Mouse (Mus musculus) intestine, postnatal 0 days (tissue): ENCODE data around the gene Ccdc162. TPM values are rescaled to one million over a fixed set of nuclear protein-coding genes. Genes with fewer than 3 reads are reported as not detected.

Experiments used
- ATAC-seq: fragments of 200-750 bp; cut with Nextera tagmentation; 2 replicates; pipeline ENCODE4 v1.8.0; 2017; ENCODE audit warnings: mild to moderate bottlenecking, moderate TSS enrichment, moderate library complexity
- H3K27ac ChIP-seq: fragments of 300-500 bp; sonication (generic); 2 replicates; pipeline ENCODE4 v1.5.1; 2014; ENCODE audit warnings: mild to moderate bottlenecking, low read depth, low read length, moderate library complexity
- H3K27me3 ChIP-seq: fragments of 300-500 bp; sonication (generic); replicated peaks from 2 replicates; pipeline ENCODE4 v1.6.1; 2014; ENCODE audit warnings: low read length, mixed read lengths; ENCODE audit not compliant: control insufficient read depth, insufficient read depth
- H3K36me3 ChIP-seq: fragments of 300-500 bp; sonication (generic); 2 replicates; pipeline ENCODE4 v1.6.1; 2014; ENCODE audit warnings: mild to moderate bottlenecking, moderate library complexity; ENCODE audit not compliant: control insufficient read depth, insufficient read depth
- H3K4me1 ChIP-seq: fragments of 300-500 bp; sonication (generic); replicated peaks from 2 replicates; pipeline ENCODE4 v1.6.1; 2014; ENCODE audit warnings: antibody characterized with exemption, low read length, mixed read lengths; ENCODE audit not compliant: control insufficient read depth, insufficient read depth
- H3K4me2 ChIP-seq: fragments of 300-500 bp; sonication (generic); replicated peaks from 2 replicates; pipeline ENCODE4 v1.6.1; 2014; ENCODE audit warnings: low read depth, mild to moderate bottlenecking, moderate library complexity
- H3K4me3 ChIP-seq: fragments of 300-500 bp; sonication (generic); 2 replicates; pipeline ENCODE4 v1.5.1; 2014; ENCODE audit warnings: low read depth, low read length
- H3K9ac ChIP-seq: fragments of 300-500 bp; sonication (generic); 2 replicates; pipeline ENCODE4 v1.6.1; 2014; ENCODE audit warnings: mild to moderate bottlenecking, low read depth, low read length
- H3K9me3 ChIP-seq: fragments of 300-500 bp; sonication (generic); 2 replicates; pipeline ENCODE4 v1.6.1; 2016; ENCODE audit warnings: mixed run types; ENCODE audit not compliant: control insufficient read depth
- CTCF ChIP-seq: sonication (generic); IDR thresholded peaks from 2 replicates; pipeline ENCODE4 v1.5.1; 2016; ENCODE audit warnings: low read depth, mild to moderate bottlenecking, control low read depth, antibody characterized with exemption, moderate library complexity
- WGBS: fragments of 180-500 bp; shearing (Covaris S2); extraction: QIAGEN DNeasy Blood & Tissue Kit; methylation state at CpG from one replicate; pipeline ENCODE4 v1.1.7; 2014; 5-methylcytosine and 5-hydroxymethylcytosine counted together
- polyA plus RNA-seq: library from polyadenylated mRNA; unstranded; fragments of >200 nt; fragmentation: Nextera tagmentation; extraction: Ambion mirVana; gene quantifications from 2 replicates; pipeline ENCODE4 v1.2.1, GENCODE M21; 2015

Ccdc162 gene
- polyA plus RNA-seq, 1 experiment from 2014 or later, result 8.3 TPM

DNA sequence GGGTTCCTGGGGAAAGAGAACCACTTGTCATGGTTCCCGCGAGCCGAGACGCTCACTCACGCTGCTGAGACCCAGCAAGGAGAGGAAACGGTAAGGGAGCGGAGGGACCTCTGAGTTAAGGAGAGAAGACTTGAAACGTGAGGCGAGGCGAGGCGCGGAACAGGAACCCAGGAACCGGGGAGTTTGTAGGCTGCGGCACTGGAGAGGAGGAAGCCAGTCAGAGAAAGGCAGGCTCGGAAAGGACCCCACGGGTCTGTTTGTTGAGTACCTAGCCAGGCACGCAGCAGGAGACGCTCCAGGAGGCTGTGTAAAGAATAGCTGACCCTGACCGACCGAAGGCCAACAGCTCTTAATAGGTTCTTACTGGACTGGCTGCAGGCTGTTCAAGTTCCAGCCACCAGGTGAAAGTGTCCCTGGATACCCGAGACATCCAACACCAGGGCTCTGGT is 31.9 kb downstream of the Ccdc162 start:
- peak; percentile 44 for TF ChIP-seq CTCF
- Histone ChIP-seq H3K4me3 (0 out of 2 replicates have a peak overlapping the region, but pooled peaks have one; percentile 1), H3K9me3 (no peaks in the 10 kb centered on the region), H3K4me2 (peak overlapping the region; percentile 58), H3K4me1 (no peaks in the 10 kb centered on the region), H3K27ac (no peak overlapping the region), H3K9ac (no peak overlapping the region), H3K36me3 (no peaks in the 10 kb centered on the region), H3K27me3 (no peaks in the 10 kb centered on the region)
- ATAC-seq, result peak; percentile 25; the same call in 1 of the 2 replicates
- WGBS, result 2% methylated on average over 21 of the region's 21 CpGs

DNA sequence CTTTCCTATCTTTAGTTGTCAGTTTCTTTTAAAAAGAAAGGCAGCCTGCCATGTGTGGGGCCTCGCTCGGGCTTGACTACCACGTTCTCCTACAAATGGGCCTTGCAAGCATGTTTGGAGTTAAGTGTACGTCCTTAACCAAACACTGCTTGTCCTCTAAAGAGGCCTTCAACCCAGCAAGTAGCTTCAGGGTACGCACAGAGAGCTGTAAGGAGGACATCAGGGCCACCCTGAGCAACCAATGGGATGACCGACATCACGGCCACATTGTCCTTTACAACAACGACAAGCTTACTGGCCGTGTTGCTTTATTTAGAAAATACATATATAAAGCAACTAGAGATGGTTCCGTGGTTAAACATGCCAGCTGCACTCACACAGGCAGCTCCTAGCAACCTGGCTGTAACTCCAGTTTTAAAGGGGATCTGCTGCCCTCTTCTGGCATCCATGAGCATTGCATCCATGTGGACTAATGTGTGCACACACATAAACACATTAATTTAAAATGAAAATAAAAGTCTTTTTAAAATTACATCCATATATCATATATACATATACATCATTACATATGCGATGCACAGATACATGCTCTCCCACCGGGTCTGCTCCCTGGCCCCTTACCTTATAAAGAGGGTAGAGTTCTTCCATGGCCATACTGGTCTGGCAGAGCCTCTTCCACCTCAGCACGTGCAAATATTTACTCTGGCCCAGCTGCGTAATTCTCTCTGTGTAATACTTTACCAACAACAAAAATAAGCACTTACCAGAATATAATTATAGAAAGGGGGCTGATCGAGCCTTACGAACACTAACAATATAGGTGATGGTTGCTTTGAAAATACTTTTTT is 33.7 kb downstream of the Ccdc162 start:
- WGBS, result 29% methylated on average over 16 of the region's 16 CpGs
- ATAC-seq, result peak; percentile 44; the same call in 1 of the 2 replicates
- H3K4me1 ChIP-seq, result no peaks in the 10 kb centered on the region
- no peaks in the 10 kb centered on the region for H3K27me3 ChIP-seq
- no peaks in the 10 kb centered on the region for H3K36me3 ChIP-seq
- H3K27ac ChIP-seq, result no peak overlapping the region
- TF ChIP-seq CTCF, result peak; percentile 90
- H3K9ac ChIP-seq, result no peak overlapping the region
- no peaks in the 10 kb centered on the region for H3K9me3 ChIP-seq
- no peak overlapping the region for H3K4me3 ChIP-seq
- no peak overlapping the region for H3K4me2 ChIP-seq

DNA sequence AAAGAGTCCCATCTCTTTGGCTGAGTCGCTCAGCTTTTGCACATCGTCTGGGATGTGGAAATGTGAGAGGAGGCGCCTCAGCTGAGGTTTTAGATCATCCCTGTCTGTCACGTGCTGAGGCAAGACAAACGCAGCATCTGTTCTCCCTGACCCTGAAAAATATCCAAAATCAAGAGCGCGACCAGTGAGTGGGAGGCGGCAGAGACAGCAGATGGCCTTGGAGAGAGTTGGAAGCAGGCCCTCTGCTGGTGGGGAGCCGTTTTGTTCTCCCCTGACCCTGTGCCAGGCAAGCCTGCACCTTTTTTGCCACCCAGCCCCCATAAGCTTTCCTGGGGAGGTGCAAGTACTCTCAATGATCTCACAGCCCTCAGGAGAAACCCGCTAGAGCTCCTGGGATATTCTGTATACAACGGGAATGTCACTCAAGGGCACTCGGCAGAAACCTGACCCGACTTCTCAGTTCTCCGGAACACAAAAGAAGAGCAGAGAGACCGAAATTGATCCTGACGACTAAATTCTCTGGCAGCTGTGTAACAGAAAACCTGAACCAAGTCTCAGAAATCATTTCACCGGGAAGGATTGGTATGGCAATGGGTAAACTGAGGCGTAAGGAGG is 37.6 kb downstream of the Ccdc162 start:
- no peak for ATAC-seq

DNA sequence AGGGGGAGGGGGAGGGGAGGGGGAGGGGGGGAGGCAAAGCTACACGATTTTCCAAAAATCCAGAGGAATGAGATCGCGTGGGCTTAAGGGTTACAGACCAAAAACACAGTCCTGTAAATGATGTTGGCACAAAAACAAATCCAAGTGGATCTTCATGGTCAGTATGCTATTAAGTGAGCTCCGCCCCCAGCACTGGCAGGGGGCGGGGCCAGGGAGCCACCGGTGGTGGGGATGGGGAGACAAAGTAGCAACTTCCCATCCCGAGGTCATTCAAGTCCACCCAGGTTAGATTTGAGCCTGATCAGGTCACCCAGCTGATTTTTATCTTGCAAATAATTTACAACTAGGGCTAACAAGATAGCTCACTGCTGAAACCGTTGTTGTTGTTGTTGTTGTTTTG is 39.0 kb downstream of the Ccdc162 start:
- Histone ChIP-seq H3K9me3 (no peaks in the 10 kb centered on the region), H3K4me1 (no peaks in the 10 kb centered on the region), H3K36me3 (no peaks in the 10 kb centered on the region), H3K27me3 (no peaks in the 10 kb centered on the region), H3K9ac (no peak overlapping the region), H3K27ac (no peak overlapping the region), H3K4me3 (no peak overlapping the region), H3K4me2 (no peak overlapping the region)
- ATAC-seq, result no peak
- 60% methylated on average over 8 of the region's 8 CpGs for WGBS
- TF ChIP-seq CTCF, result no peak

More for the DNA sequence above, 37.6 kb downstream of the Ccdc162 start:
- Histone ChIP-seq H3K4me3 (no peak overlapping the region), H3K27me3 (no peaks in the 10 kb centered on the region), H3K4me1 (no peaks in the 10 kb centered on the region), H3K36me3 (no peaks in the 10 kb centered on the region), H3K9me3 (no peaks in the 10 kb centered on the region), H3K27ac (no peak overlapping the region), H3K4me2 (0 out of 2 replicates have a peak overlapping the region, but pooled peaks have one; percentile 27), H3K9ac (no peak overlapping the region)
- WGBS, result 33% methylated on average over 18 of the region's 18 CpGs
- TF ChIP-seq CTCF, result peak; percentile 83

DNA sequence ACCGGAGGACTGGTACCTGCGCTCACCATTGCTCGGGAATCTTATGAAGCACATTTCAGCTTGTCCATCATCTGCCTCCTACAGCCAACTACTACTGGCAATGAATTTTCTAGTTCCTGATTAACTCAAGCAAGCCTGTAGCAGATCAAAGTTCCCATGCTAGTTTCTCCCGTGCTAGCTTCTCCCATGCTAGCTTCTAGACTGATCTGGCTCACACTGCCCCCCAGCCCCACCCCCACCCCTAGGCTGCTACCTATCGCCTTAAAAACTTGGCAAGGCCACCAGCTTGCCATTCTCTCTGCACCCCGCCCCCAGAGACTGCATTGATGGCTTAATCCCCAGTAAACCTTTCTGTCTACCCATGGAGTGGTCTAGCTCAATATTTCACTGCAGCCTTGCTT is 39.8 kb downstream of the Ccdc162 start:
- no peak overlapping the region for H3K4me3 ChIP-seq
- no peak overlapping the region for H3K27ac ChIP-seq
- 79% methylated on average over 6 of the region's 6 CpGs for WGBS
- no peaks in the 10 kb centered on the region for H3K9me3 ChIP-seq
- no peak for TF ChIP-seq CTCF
- no peak overlapping the region for H3K4me2 ChIP-seq
- H3K36me3 ChIP-seq, result no peaks in the 10 kb centered on the region
- no peaks in the 10 kb centered on the region for H3K27me3 ChIP-seq
- no peak for ATAC-seq
- H3K4me1 ChIP-seq, result no peaks in the 10 kb centered on the region
- H3K9ac ChIP-seq, result no peak overlapping the region

DNA sequence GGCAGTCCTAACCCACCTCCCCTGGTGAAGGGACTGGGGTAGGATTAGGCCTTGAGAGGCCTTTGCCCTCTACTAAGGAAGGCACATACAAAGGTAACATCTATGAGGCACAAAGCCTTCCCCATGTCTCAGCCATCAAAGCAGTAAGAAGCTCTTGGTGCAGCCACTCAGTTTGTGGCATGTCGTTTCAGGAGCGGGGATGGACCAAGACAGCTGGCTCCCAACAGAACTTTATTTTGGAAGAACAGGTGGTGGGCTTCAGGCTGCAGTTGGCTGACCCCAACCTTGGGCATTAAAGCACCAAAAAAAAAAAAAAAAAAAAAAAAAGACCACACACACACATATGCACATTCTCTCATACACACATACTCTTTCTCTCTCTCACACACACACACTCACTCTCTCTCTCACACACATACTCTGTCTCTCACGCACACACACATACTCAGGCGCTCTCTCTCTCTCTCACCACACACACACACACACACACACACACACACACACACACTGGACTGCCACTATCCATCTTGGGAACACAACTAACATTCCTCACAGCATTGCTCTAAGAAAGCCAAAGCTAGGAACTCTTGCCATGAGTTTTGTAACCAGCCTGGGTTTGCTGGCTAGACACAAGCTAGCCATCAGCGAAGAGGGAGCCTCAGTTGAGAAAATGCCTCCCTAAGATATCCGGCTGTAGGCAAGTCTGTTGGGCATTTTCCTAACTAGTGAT is 40.4 kb downstream of the Ccdc162 start:
- no peaks in the 10 kb centered on the region for H3K9me3 ChIP-seq
- no peak overlapping the region for H3K4me2 ChIP-seq
- no peaks in the 10 kb centered on the region for H3K4me1 ChIP-seq
- H3K9ac ChIP-seq, result no peak overlapping the region
- H3K27me3 ChIP-seq, result no peaks in the 10 kb centered on the region
- no peak overlapping the region for H3K4me3 ChIP-seq
- no peak overlapping the region for H3K27ac ChIP-seq
- no peak for ATAC-seq
- H3K36me3 ChIP-seq, result no peaks in the 10 kb centered on the region
- 88% methylated on average over 6 of the region's 6 CpGs for WGBS
- no peak for TF ChIP-seq CTCF
